Mouse (Mus musculus) spleen, postnatal 10 days (tissue): ENCODE data around the gene Kprp.
"Not testable (repeated sequence)": the region's sequence is repeated elsewhere in the genome, so short reads cannot be mapped to it uniquely, and the experiment has no call there.

Source experiments
- DNase-seq, 2 experiments: peaks; one replicate each; pipeline ENCODE4 v3.0.0; 2021 to 2022; ENCODE audit warnings: low spot score in 2 of 2

Kprp gene

DNA sequence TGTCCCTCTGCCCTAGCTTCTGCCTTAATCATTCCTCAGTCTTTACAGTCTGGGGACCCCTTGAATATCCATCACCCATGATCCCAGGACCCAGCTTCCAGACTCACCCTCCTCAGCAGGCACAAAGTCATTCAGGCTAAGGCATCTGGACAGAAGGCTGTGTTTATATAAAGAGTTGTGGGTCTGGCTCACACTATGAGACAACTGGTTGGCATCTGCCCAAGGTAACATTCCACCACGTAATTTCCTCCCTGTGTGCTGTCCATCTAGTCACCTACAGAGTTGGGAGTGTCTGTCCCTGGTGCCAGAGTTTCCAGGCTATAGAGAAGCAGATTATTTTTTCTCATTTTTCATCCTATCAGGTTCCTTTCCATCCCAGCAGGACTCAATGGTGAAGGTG, at the start of gene Kprp:
Kprp (minus strand) TSS at position 140 of the 400 bp plus-strand sequence.
- DNase-seq = no peak

DNA sequence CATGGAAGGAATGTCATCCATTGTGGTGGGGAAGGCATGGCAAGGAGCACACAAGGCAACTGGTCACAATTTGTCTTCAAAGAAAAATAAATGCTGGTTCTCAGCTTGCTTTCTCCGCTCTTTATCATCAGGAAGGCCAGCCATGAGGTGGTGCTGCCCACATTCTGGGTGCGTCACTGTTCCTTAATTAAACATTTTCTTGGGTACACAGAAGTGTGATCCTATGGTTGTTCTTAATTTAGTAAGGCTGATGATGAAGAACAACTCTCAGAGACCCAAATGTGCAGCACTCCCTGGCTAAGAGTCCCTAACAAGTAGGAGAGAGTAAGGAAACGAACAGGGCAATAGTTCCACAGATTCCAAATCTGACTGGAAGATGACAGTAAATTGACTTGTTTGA, 47.1 kb upstream of the Kprp start:
- no peak for DNase-seq

DNA sequence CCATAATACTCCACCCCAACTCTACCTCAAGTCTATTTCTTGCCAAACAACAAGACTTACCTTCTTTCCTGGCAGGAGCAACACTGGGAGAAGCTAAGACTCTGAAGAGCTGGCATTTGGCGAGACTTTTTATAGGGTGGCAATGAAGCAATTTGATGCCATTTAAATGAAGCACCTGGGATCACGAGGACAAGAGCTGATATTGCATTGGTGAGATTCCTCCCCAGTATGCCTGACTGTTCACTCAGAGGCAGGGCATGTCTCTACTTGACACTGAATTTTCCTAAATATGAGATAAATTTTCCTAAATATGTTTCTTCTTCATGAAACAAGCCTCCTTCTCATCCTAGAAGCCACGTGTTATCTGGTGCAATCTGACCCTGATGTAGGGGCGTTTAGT, 43.1 kb upstream of the Kprp start, which contains the start of gene 2310050C09Rik:
2310050C09Rik (minus strand) TSS at position 101 of the 400 bp plus-strand sequence.
- DNase-seq = no peak

DNA sequence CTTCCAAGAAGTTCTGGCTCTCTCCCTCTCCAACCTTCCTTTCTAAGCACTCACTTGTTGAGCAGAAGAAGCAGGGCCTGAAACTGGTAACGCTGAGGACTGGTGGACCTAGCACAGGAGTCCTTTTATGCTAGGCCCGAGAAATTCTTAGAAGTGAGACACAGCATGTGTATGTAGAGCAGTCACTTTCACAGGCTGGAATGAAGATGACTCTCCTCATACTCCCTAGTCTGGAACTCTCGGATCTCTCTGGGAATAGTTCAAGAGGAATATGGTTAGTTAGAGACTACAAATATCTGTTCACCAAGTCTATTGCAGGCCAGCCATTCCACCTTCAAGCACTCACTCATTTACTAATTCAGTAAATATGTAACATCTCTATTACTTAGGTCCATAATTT, 24.1 kb upstream of the Kprp start, which contains the start of gene Lce1l:
Lce1l (minus strand) TSS at position 101 of the 400 bp plus-strand sequence.
- DNase-seq = no peak

DNA sequence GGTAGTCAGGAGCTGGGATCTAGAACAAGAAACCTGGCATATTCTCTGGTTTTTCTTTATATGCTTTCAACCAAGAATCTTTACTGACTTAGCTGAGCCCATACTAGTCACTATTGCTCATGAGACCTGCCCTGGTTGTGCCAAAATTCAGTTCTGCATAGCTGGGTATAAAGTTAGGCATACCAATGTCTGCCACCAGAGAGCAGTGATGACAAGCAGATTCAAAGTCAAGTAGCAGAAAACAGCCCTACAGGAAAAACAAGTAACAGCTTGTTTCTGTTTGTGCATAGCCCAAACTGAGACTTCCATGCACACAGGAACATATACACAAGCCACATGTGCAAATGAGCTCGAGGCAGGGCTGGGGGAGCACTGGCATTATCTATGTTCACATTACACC, 1.2 kb downstream of the Kprp start:
- no peak for DNase-seq

DNA sequence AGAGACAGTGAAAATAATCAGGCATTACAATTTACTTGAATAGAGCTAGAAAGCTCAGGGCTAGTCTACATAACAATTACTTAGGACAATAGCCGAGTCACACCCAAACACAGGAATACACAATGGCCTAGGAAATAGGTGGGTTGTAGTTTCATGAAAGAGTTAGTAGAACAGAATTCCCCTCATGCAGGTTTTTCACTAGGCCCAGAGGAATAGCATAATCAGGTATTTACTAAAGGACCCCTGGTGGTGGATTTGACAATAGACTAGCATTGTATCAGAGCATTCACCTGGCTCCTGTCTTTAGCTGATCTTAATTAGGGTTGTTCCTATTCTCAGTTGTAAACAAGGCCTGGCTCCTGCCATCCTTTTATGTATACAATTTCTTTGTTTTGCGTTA, 11.0 kb downstream of the Kprp start:
- not testable (repeated sequence) for DNase-seq

DNA sequence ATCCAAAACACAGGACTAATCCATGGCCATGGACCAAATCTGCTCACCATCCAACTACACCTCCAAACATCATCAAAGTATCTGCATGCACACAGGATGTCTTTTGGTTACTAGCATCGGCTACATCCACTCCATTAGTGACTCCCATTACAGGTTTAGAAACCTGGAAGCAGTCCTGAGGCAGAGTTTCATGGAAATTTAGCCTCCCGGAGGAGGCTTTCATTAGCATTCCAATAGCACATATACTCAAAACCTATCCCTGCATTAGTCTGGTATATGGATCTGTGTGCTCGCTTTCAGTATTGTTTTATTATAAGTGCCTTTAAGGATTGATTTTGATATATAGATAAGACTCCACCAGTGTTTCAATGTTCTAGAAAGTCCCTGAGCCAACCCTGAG, 11.5 kb downstream of the Kprp start:
- no peak for DNase-seq

DNA sequence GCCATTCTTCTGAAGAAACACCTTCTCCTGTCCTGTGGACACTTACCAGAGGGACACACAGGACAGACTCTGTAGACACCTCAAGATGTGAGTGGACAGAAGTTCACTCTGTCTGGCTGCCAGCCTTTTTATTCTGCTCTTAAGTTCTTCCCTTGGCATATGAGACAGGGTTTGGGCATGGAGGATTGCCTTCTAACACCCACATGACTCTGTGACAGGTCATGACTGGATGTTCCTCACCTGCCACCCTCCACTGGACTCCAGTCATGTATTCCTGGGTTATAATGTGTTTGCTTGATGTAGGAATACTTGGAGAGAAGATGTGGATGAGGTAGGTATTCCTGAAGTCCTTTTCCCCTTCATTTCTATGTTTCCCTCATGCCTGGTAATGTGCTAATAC, 19.3 kb downstream of the Kprp start, which contains the start of gene Lce1k:
Lce1k (minus strand) TSS at position 101 of the 400 bp plus-strand sequence.
- DNase-seq = no peak

DNA sequence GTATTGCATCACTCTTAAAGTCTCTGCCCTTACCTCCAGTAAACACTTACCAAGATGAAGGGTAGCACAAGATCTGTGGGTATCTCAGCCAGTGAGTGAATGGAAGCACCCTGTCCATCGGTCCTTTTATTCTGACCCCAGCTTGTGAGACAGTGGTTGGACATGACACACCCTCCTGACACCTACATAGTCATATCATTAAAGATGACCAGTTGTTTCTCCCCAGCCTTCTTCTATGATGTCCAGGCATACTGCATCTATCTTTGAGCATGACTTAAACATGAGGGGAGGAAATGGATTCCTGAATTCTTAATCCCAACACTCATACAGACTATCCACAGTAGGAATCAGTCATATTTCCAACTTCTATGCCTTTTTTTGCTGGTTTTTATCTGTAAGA, 36.6 kb downstream of the Kprp start, which contains the start of gene Lce1j:
Lce1j (minus strand) TSS at position 101 of the 400 bp plus-strand sequence.
- no peak for DNase-seq

DNA sequence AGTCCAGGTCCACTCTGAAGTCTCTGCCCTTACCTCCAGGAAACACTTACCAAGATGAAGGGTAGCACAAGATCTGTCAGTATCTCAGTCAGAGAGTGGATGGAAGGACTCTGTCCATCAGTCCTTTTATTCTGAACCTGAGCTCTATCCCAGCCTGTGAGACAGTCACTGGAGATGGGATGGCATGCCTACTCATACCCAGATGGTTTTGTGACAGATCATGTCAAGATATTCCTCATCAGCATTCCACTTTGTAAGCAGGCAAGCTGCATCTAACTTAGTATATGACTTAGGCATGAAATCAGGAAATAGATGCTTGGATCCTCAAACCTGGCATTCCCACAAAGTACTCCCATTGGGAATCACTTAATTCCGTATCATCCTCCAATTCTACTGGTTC, 48.2 kb downstream of the Kprp start, which contains the start of gene Lce1i:
Lce1i (minus strand) TSS at position 101 of the 400 bp plus-strand sequence.
- no peak for DNase-seq
